Mouse (Mus musculus) intestine, postnatal 0 days (tissue): ENCODE results near the gene Ormdl3. TPM values are rescaled to one million over a fixed set of nuclear protein-coding genes. Genes with fewer than 3 reads are reported as not detected.
"Not testable (repeated sequence)": the region's sequence is repeated elsewhere in the genome, so short reads cannot be mapped to it uniquely, and the experiment has no call there.

Experiments used
- ATAC-seq: fragments of 200-750 bp; cut with Nextera tagmentation; 2 replicates; pipeline ENCODE4 v1.8.0; 2017; ENCODE audit warnings: mild to moderate bottlenecking, moderate TSS enrichment, moderate library complexity
- H3K27ac ChIP-seq: fragments of 300-500 bp; sonication (generic); 2 replicates; pipeline ENCODE4 v1.5.1; 2014; ENCODE audit warnings: mild to moderate bottlenecking, low read depth, low read length, moderate library complexity
- H3K27me3 ChIP-seq: fragments of 300-500 bp; sonication (generic); replicated peaks from 2 replicates; pipeline ENCODE4 v1.6.1; 2014; ENCODE audit warnings: low read length, mixed read lengths; ENCODE audit not compliant: control insufficient read depth, insufficient read depth
- H3K36me3 ChIP-seq: fragments of 300-500 bp; sonication (generic); 2 replicates; pipeline ENCODE4 v1.6.1; 2014; ENCODE audit warnings: mild to moderate bottlenecking, moderate library complexity; ENCODE audit not compliant: control insufficient read depth, insufficient read depth
- H3K4me1 ChIP-seq: fragments of 300-500 bp; sonication (generic); replicated peaks from 2 replicates; pipeline ENCODE4 v1.6.1; 2014; ENCODE audit warnings: antibody characterized with exemption, low read length, mixed read lengths; ENCODE audit not compliant: control insufficient read depth, insufficient read depth
- H3K4me2 ChIP-seq: fragments of 300-500 bp; sonication (generic); replicated peaks from 2 replicates; pipeline ENCODE4 v1.6.1; 2014; ENCODE audit warnings: low read depth, mild to moderate bottlenecking, moderate library complexity
- H3K4me3 ChIP-seq: fragments of 300-500 bp; sonication (generic); 2 replicates; pipeline ENCODE4 v1.5.1; 2014; ENCODE audit warnings: low read depth, low read length
- H3K9ac ChIP-seq: fragments of 300-500 bp; sonication (generic); 2 replicates; pipeline ENCODE4 v1.6.1; 2014; ENCODE audit warnings: mild to moderate bottlenecking, low read depth, low read length
- H3K9me3 ChIP-seq: fragments of 300-500 bp; sonication (generic); 2 replicates; pipeline ENCODE4 v1.6.1; 2016; ENCODE audit warnings: mixed run types; ENCODE audit not compliant: control insufficient read depth
- CTCF ChIP-seq: sonication (generic); IDR thresholded peaks from 2 replicates; pipeline ENCODE4 v1.5.1; 2016; ENCODE audit warnings: low read depth, mild to moderate bottlenecking, control low read depth, antibody characterized with exemption, moderate library complexity
- WGBS: fragments of 180-500 bp; shearing (Covaris S2); extraction: QIAGEN DNeasy Blood & Tissue Kit; methylation state at CpG from one replicate; pipeline ENCODE4 v1.1.7; 2014; 5-methylcytosine and 5-hydroxymethylcytosine counted together
- polyA plus RNA-seq: library from polyadenylated mRNA; unstranded; fragments of >200 nt; fragmentation: Nextera tagmentation; extraction: Ambion mirVana; gene quantifications from 2 replicates; pipeline ENCODE4 v1.2.1, GENCODE M21; 2015

Gene Ormdl3
- polyA plus RNA-seq, 1 experiment from 2014 or later: 150 TPM

- TF ChIP-seq CTCF: no peak
- WGBS: 94% methylated on average over 13 of the region's 13 CpGs
Measured at GRCm38 (mm10) chr11:98620791-98621190, 33.6 kb upstream of the Ormdl3 start.

GRCm38 (mm10) chr11:98606763-98607162, 19.6 kb upstream of the Ormdl3 start:
- no peak overlapping the region for H3K27ac ChIP-seq
- no peak overlapping the region for H3K4me3 ChIP-seq
- H3K4me1 ChIP-seq: no peaks in the 10 kb centered on the region; the same call in 1 of the 2 replicates
- H3K27me3 ChIP-seq: no peaks in the 10 kb centered on the region
- no peak overlapping the region for H3K4me2 ChIP-seq
- ATAC-seq: no peak
- H3K9me3 ChIP-seq: no peaks in the 10 kb centered on the region
- TF ChIP-seq CTCF: peak; percentile 87
- no peak overlapping the region for H3K9ac ChIP-seq
- 7% methylated on average over 3 of the region's 3 CpGs for WGBS
- H3K36me3 ChIP-seq: no peaks in the 10 kb centered on the region

More at GRCm38 (mm10) chr11:98620791-98621190, 33.6 kb upstream of the Ormdl3 start:
- Histone ChIP-seq H3K4me2 (no peak overlapping the region), H3K4me1 (no peaks in the 10 kb centered on the region), H3K27me3 (no peaks in the 10 kb centered on the region), H3K27ac (no peak overlapping the region), H3K4me3 (no peak overlapping the region), H3K9ac (no peak overlapping the region), H3K9me3 (0 out of 2 replicates have a peak, but pooled peaks cover 2% of the 10 kb centered on the region), H3K36me3 (no peaks in the 10 kb centered on the region)
- no peak for ATAC-seq

- ATAC-seq, H3K27ac ChIP-seq, H3K4me3 ChIP-seq, H3K4me2 ChIP-seq, H3K27me3 ChIP-seq, H3K36me3 ChIP-seq, H3K4me1 ChIP-seq, H3K9me3 ChIP-seq, H3K9ac ChIP-seq: not testable (repeated sequence)
- WGBS: 58% methylated on average over 6 of the region's 6 CpGs
Measured at GRCm38 (mm10) chr11:98604911-98605310, 17.7 kb upstream of the Ormdl3 start.

- Histone ChIP-seq H3K4me3 (no peak overlapping the region), H3K27ac (no peak overlapping the region), H3K27me3 (0 out of 2 replicates have a peak, but pooled peaks cover 6% of the 10 kb centered on the region), H3K9ac (no peak overlapping the region), H3K4me1 (no peaks in the 10 kb centered on the region; the same call in 1 of the 2 replicates), H3K9me3 (no peaks in the 10 kb centered on the region), H3K36me3 (no peaks in the 10 kb centered on the region), H3K4me2 (no peak overlapping the region)
- peak; percentile 39; the same call in 1 of the 2 replicates for TF ChIP-seq CTCF
- no peak for ATAC-seq
- WGBS: 79% methylated on average over 2 of the region's 2 CpGs
Measured at GRCm38 (mm10) chr11:98603953-98604352, 16.8 kb upstream of the Ormdl3 start.

- no peak for TF ChIP-seq CTCF
- H3K27me3 ChIP-seq: peaks cover 11% of the 10 kb centered on the region; the same call in 1 of the 2 replicates
- peak overlapping the region; percentile 70 for H3K4me2 ChIP-seq
- no peaks in the 10 kb centered on the region; the same call in 1 of the 2 replicates for H3K4me1 ChIP-seq
- peak overlapping the region; percentile 29 for H3K4me3 ChIP-seq
- no peak overlapping the region for H3K27ac ChIP-seq
- H3K9me3 ChIP-seq: no peaks in the 10 kb centered on the region
- peak; percentile 37 for ATAC-seq
- 3% methylated on average over 20 of the region's 20 CpGs for WGBS
- no peaks in the 10 kb centered on the region for H3K36me3 ChIP-seq
- H3K9ac ChIP-seq: no peak overlapping the region
Measured at GRCm38 (mm10) chr11:98602090-98602690, 15.0 kb upstream of the Ormdl3 start.

GRCm38 (mm10) chr11:98599291-98599690, 12.1 kb upstream of the Ormdl3 start:
- TF ChIP-seq CTCF: no peak
- H3K36me3 ChIP-seq: no peaks in the 10 kb centered on the region
- ATAC-seq: no peak
- H3K4me3 ChIP-seq: no peak overlapping the region
- H3K27ac ChIP-seq: no peak overlapping the region
- no peak overlapping the region for H3K9ac ChIP-seq
- 40% methylated on average over 18 of the region's 18 CpGs for WGBS
- no peaks in the 10 kb centered on the region for H3K9me3 ChIP-seq
- H3K4me2 ChIP-seq: 0 out of 2 replicates have a peak overlapping the region, but pooled peaks have one; percentile 9
- H3K27me3 ChIP-seq: peaks cover 11% of the 10 kb centered on the region; the same call in 1 of the 2 replicates
- H3K4me1 ChIP-seq: no peaks in the 10 kb centered on the region; the same call in 1 of the 2 replicates
